Mouse (Mus musculus): ENCODE measurements around the gene Tbc1d21. TPM values are rescaled to one million over a fixed set of nuclear protein-coding genes. Genes with fewer than 3 reads are reported as not detected.

Tbc1d21 gene
- polyA plus RNA-seq, 1 experiment from 2014 or later, result not detected

DNA sequence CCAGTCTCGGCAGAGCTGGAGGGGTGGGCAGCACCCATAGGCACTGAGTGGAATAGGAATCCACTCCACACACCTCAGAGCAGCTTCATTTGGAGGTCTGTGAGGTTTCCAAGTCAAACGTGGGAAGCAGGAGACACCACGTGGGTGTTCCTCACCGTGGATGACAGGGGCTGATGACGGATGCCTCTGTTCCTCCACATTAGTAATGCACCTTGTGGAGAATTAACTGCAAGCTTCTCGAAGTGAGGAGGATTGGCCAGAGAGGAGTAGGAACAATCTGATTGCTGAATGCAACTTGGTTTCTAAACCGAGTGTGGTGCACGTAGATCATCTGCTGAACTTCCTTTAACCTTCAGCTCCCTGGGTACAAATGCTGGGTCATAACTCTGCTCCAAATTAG lies 1.7 kb upstream of the Tbc1d21 start:
- Histone ChIP-seq H3K9ac (no peak overlapping the region), H3K4me1 (no peaks in the 10 kb centered on the region), H3K27me3 (replicated peaks) (no peaks in the 10 kb centered on the region), H3K36me3 (no peaks in the 10 kb centered on the region), H3K9me3 (no peaks in the 10 kb centered on the region), H3K4me3 (replicated peaks) (no peak overlapping the region), H3K27ac (no peak overlapping the region), H3K4me2 (no peak overlapping the region)
- 32% methylated on average over 8 of the region's 8 CpGs for WGBS
- no peak for ATAC-seq (ENCODE audit: insufficient read depth, low FRiP score, low read depth)

DNA sequence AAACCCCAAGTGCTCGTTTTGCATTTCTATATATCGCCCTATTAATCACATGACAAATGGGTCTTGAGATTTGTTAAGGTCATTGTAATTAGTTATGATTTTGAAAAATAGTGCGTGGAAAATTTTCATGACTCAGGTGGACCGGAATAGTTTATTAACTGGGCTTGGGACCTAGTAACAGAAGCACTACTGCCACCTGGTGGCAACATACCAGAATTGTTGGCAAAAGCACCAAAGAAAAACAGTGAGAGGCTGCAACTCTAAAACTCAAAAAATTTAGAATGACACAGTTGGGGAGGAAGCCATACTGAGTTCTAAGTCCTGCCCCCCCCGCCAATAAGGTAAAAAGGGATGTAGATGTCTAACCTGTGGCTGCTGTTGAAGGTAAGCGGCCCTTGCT lies 611 bp downstream of the Tbc1d21 start:
- no peaks in the 10 kb centered on the region for H3K4me1 ChIP-seq
- H3K9me3 ChIP-seq, result no peaks in the 10 kb centered on the region
- no peaks in the 10 kb centered on the region for H3K27me3 ChIP-seq (replicated peaks)
- H3K9ac ChIP-seq, result no peak overlapping the region
- no peak overlapping the region for H3K4me2 ChIP-seq
- no peak overlapping the region for H3K27ac ChIP-seq
- no peak overlapping the region for H3K4me3 ChIP-seq (replicated peaks)
- 47% methylated on average over 6 of the region's 6 CpGs for WGBS
- no peaks in the 10 kb centered on the region for H3K36me3 ChIP-seq
- ATAC-seq (ENCODE audit: insufficient read depth, low FRiP score, low read depth), result no peak

- WGBS, result 84% methylated on average over 8 of the region's 8 CpGs
- Histone ChIP-seq H3K4me3 (replicated peaks) (no peak overlapping the region), H3K27ac (no peak overlapping the region), H3K27me3 (replicated peaks) (no peaks in the 10 kb centered on the region), H3K9me3 (no peaks in the 10 kb centered on the region), H3K36me3 (no peaks in the 10 kb centered on the region), H3K9ac (no peak overlapping the region), H3K4me2 (no peak overlapping the region), H3K4me1 (no peaks in the 10 kb centered on the region)
- ATAC-seq (ENCODE audit: insufficient read depth, low FRiP score, low read depth), result no peak
Observed at GRCm38 (mm10) chr9:58364325-58364724, 5.9 kb downstream of the Tbc1d21 start.

GRCm38 (mm10) chr9:58361956-58362355 lies 8.3 kb downstream of the Tbc1d21 start:
- no peak overlapping the region for H3K27ac ChIP-seq
- no peaks in the 10 kb centered on the region for H3K9me3 ChIP-seq
- no peak overlapping the region for H3K9ac ChIP-seq
- H3K4me2 ChIP-seq, result no peak overlapping the region
- H3K4me1 ChIP-seq, result no peaks in the 10 kb centered on the region
- H3K4me3 ChIP-seq (replicated peaks), result no peak overlapping the region
- 78% methylated on average over 7 of the region's 7 CpGs for WGBS
- no peak for ATAC-seq (ENCODE audit: insufficient read depth, low FRiP score, low read depth)
- no peaks in the 10 kb centered on the region for H3K27me3 ChIP-seq (replicated peaks)
- H3K36me3 ChIP-seq, result no peaks in the 10 kb centered on the region

- Histone ChIP-seq H3K9me3 (no peaks in the 10 kb centered on the region), H3K9ac (no peak overlapping the region), H3K27me3 (replicated peaks) (no peaks in the 10 kb centered on the region), H3K4me2 (no peak overlapping the region), H3K4me1 (no peaks in the 10 kb centered on the region), H3K36me3 (no peaks in the 10 kb centered on the region), H3K27ac (no peak overlapping the region), H3K4me3 (replicated peaks) (no peak overlapping the region)
- ATAC-seq (ENCODE audit: insufficient read depth, low FRiP score, low read depth), result no peak
- WGBS, result 62% methylated on average over 1 of the region's 1 CpGs
Observed at GRCm38 (mm10) chr9:58361373-58361772, 8.9 kb downstream of the Tbc1d21 start.

GRCm38 (mm10) chr9:58355262-58356050 lies 14.8 kb downstream of the Tbc1d21 start:
- no peak overlapping the region for H3K27ac ChIP-seq
- no peaks in the 10 kb centered on the region for H3K36me3 ChIP-seq
- H3K4me3 ChIP-seq (replicated peaks), result no peak overlapping the region
- H3K9ac ChIP-seq, result no peak overlapping the region
- H3K9me3 ChIP-seq, result no peaks in the 10 kb centered on the region
- H3K4me1 ChIP-seq, result no peaks in the 10 kb centered on the region
- no peak for ATAC-seq (ENCODE audit: insufficient read depth, low FRiP score, low read depth)
- no peak overlapping the region for H3K4me2 ChIP-seq
- no peaks in the 10 kb centered on the region for H3K27me3 ChIP-seq (replicated peaks)
- 29% methylated on average over 6 of the region's 6 CpGs for WGBS

GRCm38 (mm10) chr9:58354701-58355100 lies 15.6 kb downstream of the Tbc1d21 start:
- Histone ChIP-seq H3K9me3 (no peaks in the 10 kb centered on the region), H3K36me3 (no peaks in the 10 kb centered on the region), H3K4me1 (no peaks in the 10 kb centered on the region), H3K4me2 (no peak overlapping the region), H3K27ac (no peak overlapping the region), H3K9ac (no peak overlapping the region), H3K27me3 (replicated peaks) (no peaks in the 10 kb centered on the region), H3K4me3 (replicated peaks) (no peak overlapping the region)
- 75% methylated on average over 6 of the region's 6 CpGs for WGBS
- no peak for ATAC-seq (ENCODE audit: insufficient read depth, low FRiP score, low read depth)

DNA sequence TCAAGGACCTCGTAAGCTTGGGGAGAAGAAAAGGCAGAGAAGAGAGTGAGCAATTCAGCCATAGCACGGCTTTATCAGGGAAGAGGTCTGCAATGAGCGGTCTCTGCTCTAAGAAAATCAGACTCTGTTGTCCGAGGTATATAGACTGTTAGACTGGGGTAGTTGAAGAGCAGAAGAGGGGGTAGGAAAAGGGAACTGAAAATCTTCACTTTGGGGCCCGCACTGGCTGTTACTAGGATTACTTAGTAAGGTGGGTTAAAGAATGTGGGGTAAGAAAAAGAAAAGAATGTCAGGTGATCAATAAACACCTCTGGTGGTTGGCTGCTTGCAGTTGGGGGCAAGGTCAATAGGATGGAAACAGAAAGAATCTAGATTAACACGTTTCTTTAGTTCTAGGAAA lies 17.0 kb downstream of the Tbc1d21 start:
- ATAC-seq (ENCODE audit: insufficient read depth, low FRiP score, low read depth), result no peak
- no peaks in the 10 kb centered on the region for H3K27me3 ChIP-seq (replicated peaks)
- 81% methylated on average over 6 of the region's 6 CpGs for WGBS

DNA sequence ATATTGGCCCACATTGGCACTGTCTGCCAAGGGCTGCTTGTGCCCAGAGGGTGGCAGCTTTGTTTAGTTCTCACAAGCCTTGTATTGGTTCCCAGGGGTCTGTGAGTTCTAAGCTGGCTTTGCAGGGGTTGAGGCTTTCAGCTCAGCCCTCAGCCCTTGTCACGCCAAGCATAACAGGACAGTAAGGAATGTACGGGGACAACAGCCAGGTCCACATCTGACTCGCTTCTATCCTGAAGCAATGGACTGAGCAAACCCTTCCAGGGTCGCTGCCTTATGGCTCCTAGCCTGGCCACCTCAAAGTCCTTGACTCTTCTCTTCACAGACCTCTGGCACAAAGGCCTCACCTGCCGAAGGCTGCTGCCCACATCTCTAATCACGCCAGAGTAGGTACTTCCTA lies 22.5 kb downstream of the Tbc1d21 start:
- H3K36me3 ChIP-seq, result no peaks in the 10 kb centered on the region
- H3K4me2 ChIP-seq, result no peak overlapping the region
- no peaks in the 10 kb centered on the region for H3K9me3 ChIP-seq
- H3K27me3 ChIP-seq (replicated peaks), result no peaks in the 10 kb centered on the region
- H3K27ac ChIP-seq, result no peak overlapping the region
- H3K4me1 ChIP-seq, result peaks cover 10% of the 10 kb centered on the region
- no peak overlapping the region for H3K9ac ChIP-seq
- no peak for ATAC-seq (ENCODE audit: insufficient read depth, low FRiP score, low read depth)
- 80% methylated on average over 6 of the region's 6 CpGs for WGBS
- H3K4me3 ChIP-seq (replicated peaks), result no peak overlapping the region

More for the DNA sequence above, 17.0 kb downstream of the Tbc1d21 start:
- H3K4me1 ChIP-seq, result no peaks in the 10 kb centered on the region
- H3K36me3 ChIP-seq, result no peaks in the 10 kb centered on the region
- H3K4me3 ChIP-seq (replicated peaks), result no peak overlapping the region
- no peak overlapping the region for H3K27ac ChIP-seq
- H3K9ac ChIP-seq, result no peak overlapping the region
- no peaks in the 10 kb centered on the region for H3K9me3 ChIP-seq
- no peak overlapping the region for H3K4me2 ChIP-seq

DNA sequence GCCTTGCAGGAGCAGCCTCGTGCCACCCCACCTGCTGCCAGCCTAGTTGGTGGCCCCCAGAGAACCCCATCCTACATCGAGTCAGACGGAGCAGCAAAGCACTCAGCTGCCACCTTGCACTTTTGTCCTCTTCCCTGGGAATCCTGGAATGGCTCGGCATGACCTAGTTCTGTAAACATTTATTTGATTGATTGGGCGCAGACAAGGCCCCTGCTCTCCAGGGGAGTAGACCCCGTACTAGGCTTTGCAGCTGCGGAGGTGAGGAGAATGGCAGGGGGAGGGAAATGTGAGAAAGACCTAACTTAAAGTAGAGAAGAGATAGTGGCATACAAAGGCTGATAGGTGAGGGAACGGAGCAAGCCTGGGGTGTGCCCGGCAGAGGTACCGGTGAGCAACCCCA lies 23.8 kb downstream of the Tbc1d21 start:
- H3K9me3 ChIP-seq, result no peaks in the 10 kb centered on the region
- no peaks in the 10 kb centered on the region for H3K27me3 ChIP-seq (replicated peaks)
- H3K27ac ChIP-seq, result no peak overlapping the region
- H3K4me3 ChIP-seq (replicated peaks), result no peak overlapping the region
- H3K9ac ChIP-seq, result no peak overlapping the region
- no peaks in the 10 kb centered on the region for H3K36me3 ChIP-seq
- 0 out of 2 replicates have a peak overlapping the region, but pooled peaks have one; percentile 13 for H3K4me2 ChIP-seq
- WGBS, result 11% methylated on average over 10 of the region's 10 CpGs
- peaks cover 10% of the 10 kb centered on the region for H3K4me1 ChIP-seq
- no peak for ATAC-seq (ENCODE audit: insufficient read depth, low FRiP score, low read depth)

GRCm38 (mm10) chr9:58345963-58346362 lies 24.3 kb downstream of the Tbc1d21 start:
- H3K9me3 ChIP-seq, result no peaks in the 10 kb centered on the region
- H3K9ac ChIP-seq, result no peak overlapping the region
- no peak for ATAC-seq (ENCODE audit: insufficient read depth, low FRiP score, low read depth)
- no peak overlapping the region for H3K4me3 ChIP-seq (replicated peaks)
- no peak overlapping the region for H3K27ac ChIP-seq
- H3K27me3 ChIP-seq (replicated peaks), result no peaks in the 10 kb centered on the region
- no peaks in the 10 kb centered on the region for H3K36me3 ChIP-seq
- no peak overlapping the region for H3K4me2 ChIP-seq
- WGBS, result 45% methylated on average over 7 of the region's 7 CpGs
- peaks cover 10% of the 10 kb centered on the region for H3K4me1 ChIP-seq

- WGBS, result 83% methylated on average over 1 of the region's 1 CpGs
- no peak overlapping the region for H3K4me3 ChIP-seq (replicated peaks)
- no peaks in the 10 kb centered on the region for H3K36me3 ChIP-seq
- no peaks in the 10 kb centered on the region for H3K27me3 ChIP-seq (replicated peaks)
- no peaks in the 10 kb centered on the region for H3K9me3 ChIP-seq
- no peak overlapping the region for H3K27ac ChIP-seq
- ATAC-seq (ENCODE audit: insufficient read depth, low FRiP score, low read depth), result no peak
- H3K4me2 ChIP-seq, result no peak overlapping the region
- H3K4me1 ChIP-seq, result peaks cover 8% of the 10 kb centered on the region
- no peak overlapping the region for H3K9ac ChIP-seq
Observed at GRCm38 (mm10) chr9:58341795-58342194, 28.5 kb downstream of the Tbc1d21 start.
